In genomic region chr11:52358520-52358919, GRCm38 (mm10) we compare ENCODE assay signal across 10 mouse cellular contexts. TPM values are rescaled to one million over a fixed set of nuclear protein-coding genes. Genes with fewer than 3 reads are reported as not detected.
DNase-seq lines count a peak whose midpoint lies in the region; ATAC-seq and TF ChIP-seq lines count a peak whose summit lies in the region.
"Had no signal": no experiment of that assay in that cellular context is flagged by ENCODE, and none has a peak within 500 bp of the region (broad histone marks: within the 10 kb centered on the region; RNA-seq: fewer than 3 reads in every experiment).

No protein-coding gene starts in this region.

- peaks cover 32% of the 10 kb centered on the region for H3K79me2 ChIP-seq in MEL (ENCODE audit: control insufficient read depth, insufficient read depth, low read length, poor library complexity)
- H3K79me2 ChIP-seq in liver, adult 2 months (ENCODE audit: control insufficient read depth, insufficient read depth, low read length): peaks cover 14% of the 10 kb centered on the region

- no peaks in the 10 kb centered on the region for H3K27me3 ChIP-seq in MEL (ENCODE audit: control insufficient read depth in 1 of 2, insufficient read depth in 2 of 2, low read length in 2 of 2)
- no peaks in the 10 kb centered on the region for H3K27me3 ChIP-seq in hindbrain, postnatal 0 days (ENCODE audit: insufficient read depth, low read length)
- H3K27me3 ChIP-seq in liver, adult 2 months (ENCODE audit: control insufficient read depth, insufficient read depth, low read length): no peaks in the 10 kb centered on the region

- H3K36me3 ChIP-seq in MEL (ENCODE audit: control insufficient read depth in 1 of 2, insufficient read depth in 2 of 2, low read length in 2 of 2): peaks cover 0 to 15% of the 10 kb centered on the region in 2 experiments; a peak in 2 of 4 replicates
- no peaks in the 10 kb centered on the region for H3K36me3 ChIP-seq in hindbrain, postnatal 0 days (ENCODE audit: insufficient read depth, low read length)
- no peaks in the 10 kb centered on the region for H3K36me3 ChIP-seq in liver, adult 2 months (ENCODE audit: control insufficient read depth, insufficient read depth, low read length)
- H3K36me3 ChIP-seq: neural tube, embryonic 13.5 days had no signal

- TF ChIP-seq EP300 in MEL (IDR thresholded peaks at IDR 0.05; ENCODE audit: low read depth in 1 of 2, low read length in 2 of 2): no peak

- H3K9me3 ChIP-seq in MEL (replicated peaks; ENCODE audit: insufficient read depth, low read length): no peaks in the 10 kb centered on the region
- H3K9me3 ChIP-seq in hindbrain, postnatal 0 days (ENCODE audit: low read length): no peaks in the 10 kb centered on the region
- H3K9me3 ChIP-seq: neural tube, embryonic 13.5 days had no signal

- ATAC-seq in hindbrain, postnatal 0 days: no peak
- no peak for ATAC-seq in CD4-positive, CD25-positive, alpha-beta regulatory T cell, adult 4 months

- TF ChIP-seq POLR2A in MEL (IDR thresholded peaks at IDR 0.05; ENCODE audit: control insufficient read depth in 1 of 2, insufficient read depth in 1 of 2, low read depth in 1 of 2, low read length in 2 of 2, poor library complexity in 1 of 2): no peak
- no peak for TF ChIP-seq POLR2A in liver, adult 2 months (IDR thresholded peaks at IDR 0.05; ENCODE audit: extremely low read depth, insufficient read depth, low read length)

- H3K9ac ChIP-seq in MEL (ENCODE audit: control insufficient read depth, low read depth, low read length, poor library complexity, severe bottlenecking): no peak overlapping the region
- no peak overlapping the region for H3K9ac ChIP-seq in hindbrain, postnatal 0 days (replicated peaks; ENCODE audit: low read length)
- H3K9ac ChIP-seq in liver, adult 2 months (ENCODE audit: low read depth, low read length): peak overlapping the region; percentile 22; the same call in 1 of the 2 replicates
- H3K9ac ChIP-seq: neural tube, embryonic 13.5 days had no signal

- no peak for TF ChIP-seq RAD21 in MEL (IDR thresholded peaks at IDR 0.05; ENCODE audit: low read depth, low read length)

- DNase-seq in embryo, embryonic 11 days: peak; percentile 36
- DNase-seq in embryo, embryonic 10.5 days (ENCODE audit: low spot score): no peak
- DNase-seq in MEL (ENCODE audit: low read depth, low spot score): no peak
- DNase-seq in hindbrain, postnatal 0 days (ENCODE audit: low spot score): peak; percentile 80
- peak; percentile 92 for DNase-seq in liver, adult 2 months (ENCODE audit: extremely low read depth, low read depth, low spot score)
- DNase-seq in ovary, adult 18-20 months (ENCODE audit: low spot score): no peak
- DNase-seq in cerebellum, adult 9-11 months: no peak

- H3K4me3 ChIP-seq in MEL (ENCODE audit: control insufficient read depth in 1 of 2, insufficient read depth in 1 of 2, low read depth in 2 of 2, low read length in 2 of 2): no peak overlapping the region
- H3K4me3 ChIP-seq in hindbrain, postnatal 0 days (ENCODE audit: low read length): no peak overlapping the region
- H3K4me3 ChIP-seq in liver, adult 2 months (ENCODE audit: insufficient read depth, low read depth, low read length): 0 out of 2 replicates have a peak overlapping the region, but pooled peaks have one; percentile 21
- H3K4me3 ChIP-seq: erythroblast, embryonic 14.5 days; neural tube, embryonic 13.5 days had no signal

- peaks cover 11 to 18% of the 10 kb centered on the region in 2 experiments for H3K4me1 ChIP-seq in MEL (ENCODE audit: control insufficient read depth in 1 of 2, insufficient read depth in 2 of 2, low read length in 2 of 2)
- H3K4me1 ChIP-seq in hindbrain, postnatal 0 days (ENCODE audit: insufficient read depth, low read length): peaks cover 17% of the 10 kb centered on the region
- H3K4me1 ChIP-seq in liver, adult 2 months (ENCODE audit: control insufficient read depth, insufficient read depth, low read length): peaks cover 24% of the 10 kb centered on the region

- WGBS in hindbrain, postnatal 0 days: 26% methylated on average over 4 of the region's 4 CpGs
- WGBS in liver, adult 2 months: 11% methylated on average over 4 of the region's 4 CpGs

- no peak overlapping the region for H3K27ac ChIP-seq in MEL (ENCODE audit: control insufficient read depth, low read depth, low read length)
- no peak overlapping the region for H3K27ac ChIP-seq in hindbrain, postnatal 0 days
- peak overlapping the region; percentile 95 for H3K27ac ChIP-seq in liver, adult 2 months (replicated peaks; ENCODE audit: insufficient read depth, low read depth, low read length)
- H3K27ac ChIP-seq: neural tube, embryonic 13.5 days had no signal

- no peak for TF ChIP-seq CTCF in MEL (IDR thresholded peaks at IDR 0.05 in 2 of 3, conservative IDR thresholded peaks at IDR 0.05 in 1 of 3; ENCODE audit: control insufficient read depth in 1 of 3, insufficient read depth in 1 of 3, low read depth in 2 of 3, low read length in 3 of 3, poor library complexity in 1 of 3, severe bottlenecking in 1 of 3)
- no peak for TF ChIP-seq CTCF in hindbrain, postnatal 0 days (IDR thresholded peaks at IDR 0.05; ENCODE audit: low read depth)
- no peak for TF ChIP-seq CTCF in liver, adult 2 months (IDR thresholded peaks at IDR 0.05; ENCODE audit: low read depth, low read length)

- H3K4me2 ChIP-seq in hindbrain, postnatal 0 days (ENCODE audit: low read depth, low read length): no peak overlapping the region
- H3K4me2 ChIP-seq: neural tube, embryonic 13.5 days had no signal

TF ChIP-seq in MEL, 35 proteins besides CTCF, POLR2A, EP300 and RAD21:
- TF ChIP-seq USF2 (IDR thresholded peaks at IDR 0.05; ENCODE audit: borderline replicate concordance in 1 of 2, insufficient read depth in 1 of 2, low read depth in 1 of 2, low read length in 2 of 2) (no peak), ZNF384 (IDR thresholded peaks at IDR 0.05; ENCODE audit: low read depth, low read length) (0 out of 2 replicates have a peak, but pooled peaks have one; percentile 8), RCOR1 (IDR thresholded peaks at IDR 0.05; ENCODE audit: low read depth, low read length) (no peak), MXI1 (IDR thresholded peaks at IDR 0.05; ENCODE audit: low read depth, low read length) (no peak), GATA1 (IDR thresholded peaks at IDR 0.05; ENCODE audit: low read depth, low read length) (no peak)

RNA-seq across cellular contexts. Expression of gene Vdac1, which starts 2.1 kb away (rescaled TPM):
- 381 and 395 TPM in 2 replicates for total RNA-seq in MEL (2012; rRNA removed)
- polyA plus RNA-seq in MEL (2012; ENCODE audit: insufficient read depth in 1 of 2, insufficient read length in 2 of 2, low read depth in 1 of 2, low replicate concordance in 2 of 2, missing spikeins in 1 of 2): 100 to 1,000 TPM; 257 to 389 TPM
- total RNA-seq in hindbrain, postnatal 0 days (2014; rRNA removed): 276 and 314 TPM in 2 replicates
- polyA plus RNA-seq in hindbrain, postnatal 0 days (2015; fragmentation: Nextera tagmentation; extraction: Ambion mirVana): 437 and 441 TPM in 2 replicates
- 213 and 220 TPM in 2 replicates for total RNA-seq in liver, adult 2 months (2014; rRNA removed)
- polyA plus RNA-seq in liver, adult 2 months (2012; rRNA removed): 71.7 and 75.9 TPM in 2 replicates
- polyA plus RNA-seq in CD4-positive, CD25-positive, alpha-beta regulatory T cell, adult 4 months (2017; shearing (Covaris generic)): 100 to 1,000 TPM in 1 of 2 experiments, 10 to 100 TPM in 1; 67.5 to 104 TPM

RNA-seq across cellular contexts. Expression of gene 9530068E07Rik, which starts 37.7 kb away (rescaled TPM):
- total RNA-seq in MEL (2012; rRNA removed): 75.4 and 85.9 TPM in 2 replicates
- polyA plus RNA-seq in MEL (2012; ENCODE audit: insufficient read depth in 1 of 2, insufficient read length in 2 of 2, low read depth in 1 of 2, low replicate concordance in 2 of 2, missing spikeins in 1 of 2): 10 to 100 TPM in 1 of 2 experiments, not detected in 1; 75.7 TPM
- total RNA-seq in hindbrain, postnatal 0 days (2014; rRNA removed): 125 and 142 TPM in 2 replicates
- polyA plus RNA-seq in hindbrain, postnatal 0 days (2015; fragmentation: Nextera tagmentation; extraction: Ambion mirVana): 126 and 131 TPM in 2 replicates
- 110 and 121 TPM in 2 replicates for total RNA-seq in liver, adult 2 months (2014; rRNA removed)
- 111 and 123 TPM in 2 replicates for polyA plus RNA-seq in liver, adult 2 months (2012; rRNA removed)
- 10 to 100 TPM; 43.7 to 50.8 TPM for polyA plus RNA-seq in CD4-positive, CD25-positive, alpha-beta regulatory T cell, adult 4 months (2017; shearing (Covaris generic))

Comparison
In these comparisons a context has a peak if more than half of its experiments do, and no peak if none do; other contexts are left out.
1. DNase-seq: peak in embryo, embryonic 11 days (single experiment), hindbrain, postnatal 0 days (single experiment) and liver, adult 2 months (single experiment); none in embryo, embryonic 10.5 days (single experiment), MEL (single experiment), ovary, adult 18-20 months (single experiment) and cerebellum, adult 9-11 months (single experiment).